Mouse (Mus musculus) right cerebral cortex, postnatal 36 days (tissue): ENCODE measurements around the gene Ncor2.
"Not testable (repeated sequence)": the region's sequence is repeated elsewhere in the genome, so short reads cannot be mapped to it uniquely, and the experiment has no call there.

Experiments used
- DNase-seq, 2 experiments: peaks; one replicate each; pipeline ENCODE4 v3.0.0; 2022; ENCODE audit warnings: low spot score in 2 of 2, mixed read lengths in 1 of 2

Ncor2 gene

DNA sequence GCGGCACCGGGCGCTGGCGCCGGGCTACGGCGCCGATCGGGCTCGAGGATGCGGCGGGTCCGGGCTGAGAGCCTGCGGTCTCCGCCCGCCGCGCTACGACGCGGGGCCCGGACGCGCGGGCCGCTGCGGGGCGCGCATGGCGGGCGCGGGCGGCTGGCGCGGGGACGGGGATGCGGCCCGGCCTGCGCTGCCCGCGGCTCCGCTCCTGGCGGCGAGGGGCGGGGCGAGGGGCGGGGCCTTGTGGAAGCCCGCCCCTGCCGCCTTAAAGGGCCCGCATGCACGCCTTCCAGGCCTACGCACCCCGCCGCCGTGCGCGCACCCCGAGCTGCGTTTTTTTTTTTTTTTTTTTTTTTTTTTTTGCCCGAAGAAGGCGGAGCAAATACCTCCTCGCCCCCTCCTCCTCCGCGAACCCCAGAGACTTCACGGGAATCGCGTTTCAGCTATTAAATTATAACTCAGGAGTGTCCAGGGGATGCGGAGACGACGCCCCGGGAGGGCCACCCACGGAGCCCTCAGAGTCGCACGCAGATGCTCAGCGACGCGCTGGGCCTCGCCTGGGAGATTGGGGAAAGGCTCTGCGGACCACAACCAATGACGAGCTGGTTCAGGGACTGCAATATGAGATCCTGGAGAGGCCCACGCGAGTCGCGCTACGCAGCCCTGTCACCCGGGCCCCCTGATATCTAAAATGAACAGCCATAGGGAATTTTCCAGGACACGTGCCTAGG is at the start of gene Ncor2:
Gene Ncor2, minus strand, starts transcription at position 213 of the 728 bp plus-strand sequence.
- peak; percentile 75 to 81 for DNase-seq

DNA sequence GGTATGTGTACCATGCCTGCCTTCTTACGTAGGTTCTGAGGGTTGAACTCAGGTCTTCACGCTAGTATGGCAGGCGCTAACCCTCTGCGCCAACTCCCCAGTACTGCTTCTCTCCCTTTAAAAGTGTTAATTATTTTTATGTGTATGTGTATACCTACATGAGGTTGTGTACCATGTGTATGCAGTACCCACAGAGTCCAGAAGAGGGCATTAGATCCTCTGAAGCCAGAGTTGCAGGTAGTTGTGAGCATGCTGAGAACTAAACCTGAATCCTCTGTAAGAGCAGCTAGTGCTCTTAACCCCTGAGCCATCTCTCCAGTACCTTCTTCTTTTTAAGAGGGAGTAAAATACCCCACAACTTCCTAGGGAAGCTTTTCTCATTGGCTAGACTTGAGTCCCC is 48.7 kb upstream of the Ncor2 start:
- DNase-seq: no peak

DNA sequence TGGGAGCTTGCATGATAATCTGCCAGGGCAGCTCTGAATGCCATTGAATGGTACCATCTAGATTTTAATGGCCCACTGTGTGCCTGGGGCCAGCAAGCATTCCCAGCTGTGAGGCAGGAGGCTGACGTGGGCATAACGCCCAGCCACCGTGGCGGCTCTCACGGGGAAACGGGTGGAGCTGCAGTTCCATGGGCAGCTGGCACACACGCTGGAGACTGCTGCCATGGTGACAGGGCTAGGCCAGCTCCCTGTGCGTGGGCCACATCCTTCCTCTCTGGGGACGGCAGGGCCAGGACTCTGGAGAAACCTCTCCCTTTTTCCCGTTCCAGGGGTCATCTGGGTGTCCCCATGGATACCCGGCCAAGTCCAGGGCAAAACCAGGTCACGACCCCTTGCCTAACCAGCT is 47.2 kb upstream of the Ncor2 start:
- DNase-seq: peak; percentile 85 to 86

DNA sequence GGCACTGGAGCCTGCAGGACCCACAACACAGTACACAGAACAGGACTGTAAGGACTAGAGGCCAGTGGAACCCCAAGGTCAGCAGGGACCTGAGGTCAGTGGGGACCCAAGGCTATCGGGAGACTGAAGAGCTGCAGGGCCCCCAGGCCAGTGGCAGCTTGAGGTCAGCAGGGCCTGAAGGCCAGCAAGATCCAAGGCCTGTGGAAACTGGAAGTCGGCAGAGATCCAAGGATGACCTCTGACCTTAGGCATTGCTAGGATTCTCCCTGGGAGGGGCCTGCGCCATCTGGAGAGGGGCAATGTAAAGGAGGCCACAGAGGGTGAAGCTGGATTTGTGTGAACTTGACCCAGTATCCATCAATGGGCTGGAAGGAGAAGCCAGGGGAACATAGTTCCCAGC is 45.9 kb upstream of the Ncor2 start:
- no peak for DNase-seq

DNA sequence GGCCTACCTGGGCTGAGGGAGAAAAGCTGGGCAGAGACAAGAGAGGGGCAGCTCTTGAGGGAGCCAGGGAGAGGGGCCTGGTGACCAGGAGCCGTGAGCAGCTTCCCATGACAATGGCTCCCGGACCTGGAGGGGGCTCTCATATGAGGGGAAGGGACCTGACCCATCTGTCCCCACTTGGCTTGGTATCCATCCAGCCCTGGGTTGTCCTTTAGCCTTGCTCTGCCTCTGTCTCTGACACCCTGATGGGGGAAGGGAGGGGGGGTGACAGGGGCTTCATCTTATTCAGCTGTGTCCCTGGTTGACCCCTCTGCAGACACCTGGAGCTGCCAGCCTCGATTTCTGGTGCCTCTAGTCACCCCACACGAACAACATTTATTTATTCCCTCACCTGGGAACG is 44.9 kb upstream of the Ncor2 start:
- no peak for DNase-seq

DNA sequence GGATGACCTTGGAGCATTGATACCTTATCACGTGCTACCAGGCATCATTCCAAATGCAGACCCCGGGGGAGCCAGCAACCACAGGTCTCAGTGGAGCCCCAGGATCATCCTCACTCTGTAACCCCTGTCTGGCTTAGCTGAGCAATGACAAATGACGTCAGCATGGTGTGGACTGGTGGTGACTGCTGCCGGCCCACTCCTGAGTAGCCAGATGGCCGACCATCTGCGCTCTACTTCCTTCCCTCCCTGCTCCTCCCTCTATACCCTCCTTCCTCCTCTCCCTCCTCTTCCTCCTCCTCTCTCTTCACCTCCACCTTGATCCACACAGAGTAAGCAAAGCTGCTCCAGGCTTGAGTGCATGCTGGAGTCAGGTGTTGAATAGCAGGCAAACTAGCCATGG is 43.7 kb upstream of the Ncor2 start:
- DNase-seq: peak; percentile 48 to 61

DNA sequence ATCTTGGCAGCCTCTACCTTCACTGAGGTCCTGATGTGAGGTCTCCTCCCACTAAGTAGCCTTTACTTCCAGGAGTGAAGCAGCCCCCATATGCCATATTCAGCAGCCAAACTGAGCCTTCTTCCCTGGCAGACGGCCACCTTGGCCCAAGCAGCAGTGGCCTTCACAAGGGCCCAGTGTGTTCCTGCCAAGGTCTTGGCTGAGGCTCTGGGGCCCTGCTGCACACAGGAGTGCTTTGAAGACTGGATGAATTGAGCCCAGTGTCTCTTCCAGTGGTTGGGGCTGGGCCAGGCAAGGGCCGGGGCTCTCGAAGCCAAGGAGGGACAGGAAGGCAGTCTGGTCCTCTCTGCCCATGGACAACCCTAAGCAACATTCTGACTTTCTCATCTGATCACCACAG is 42.8 kb upstream of the Ncor2 start:
- DNase-seq: peak; percentile 67 to 75

DNA sequence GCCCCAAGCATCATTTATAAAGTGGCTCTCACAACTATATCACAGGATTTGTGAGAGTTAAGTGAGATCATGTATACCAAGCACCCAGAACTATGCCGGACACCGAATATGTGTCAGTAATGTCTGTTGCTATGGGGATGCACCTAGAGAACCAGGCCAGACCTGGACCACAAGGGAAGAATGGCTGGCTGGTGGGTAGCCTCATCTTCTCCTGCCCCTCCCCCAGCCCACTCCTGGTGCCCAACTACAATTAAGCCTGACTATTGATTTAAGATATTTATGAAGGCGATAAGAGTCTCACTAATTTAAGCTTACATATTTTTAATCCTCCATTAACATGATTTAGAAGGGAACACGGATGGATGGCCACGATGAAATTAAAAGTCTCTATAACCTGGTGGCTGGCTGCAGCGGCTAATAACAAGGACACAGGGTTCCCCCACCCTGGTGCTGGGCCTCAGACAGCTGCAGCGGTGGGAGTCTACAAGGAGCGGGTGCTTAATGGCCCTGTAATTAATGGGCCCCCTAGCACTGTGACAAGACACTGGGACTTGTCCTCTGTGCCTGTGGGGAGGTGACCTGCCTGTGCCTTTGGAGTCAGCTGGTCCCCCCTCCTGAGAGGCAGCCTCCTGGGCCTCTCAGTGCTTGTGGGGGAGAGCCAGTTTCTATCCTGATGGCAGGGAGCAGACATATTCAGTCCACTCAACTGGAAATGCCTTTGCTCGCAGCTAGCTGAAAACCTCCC is 38.6 kb upstream of the Ncor2 start:
- no peak for DNase-seq

DNA sequence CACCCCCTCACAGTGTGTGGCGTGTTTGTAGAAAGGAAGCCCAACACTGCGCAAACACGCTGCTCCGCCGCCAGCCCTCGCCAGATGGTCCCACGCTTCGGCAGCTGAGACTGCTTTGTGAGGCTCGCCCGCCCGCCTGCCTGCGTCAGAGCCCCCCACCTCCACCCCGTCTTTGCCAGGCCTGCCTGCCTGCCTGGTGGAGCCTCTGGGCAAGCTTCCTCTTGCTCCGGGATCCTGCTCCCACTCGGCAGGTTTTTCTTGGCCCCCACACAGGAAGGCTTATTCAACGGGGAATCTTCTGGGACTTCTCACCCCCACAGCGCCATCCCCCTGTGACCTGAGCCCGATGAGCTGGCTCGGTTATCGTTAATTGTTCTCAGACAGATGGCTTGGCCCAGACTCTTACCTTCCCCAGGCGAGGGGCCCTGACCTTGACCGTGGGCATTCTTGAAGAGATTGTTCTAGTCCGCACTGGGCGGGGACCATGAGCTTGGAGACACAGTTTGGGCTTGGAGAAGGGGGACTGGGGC is 37.0 kb upstream of the Ncor2 start:
- peak; percentile 90 to 91 for DNase-seq

DNA sequence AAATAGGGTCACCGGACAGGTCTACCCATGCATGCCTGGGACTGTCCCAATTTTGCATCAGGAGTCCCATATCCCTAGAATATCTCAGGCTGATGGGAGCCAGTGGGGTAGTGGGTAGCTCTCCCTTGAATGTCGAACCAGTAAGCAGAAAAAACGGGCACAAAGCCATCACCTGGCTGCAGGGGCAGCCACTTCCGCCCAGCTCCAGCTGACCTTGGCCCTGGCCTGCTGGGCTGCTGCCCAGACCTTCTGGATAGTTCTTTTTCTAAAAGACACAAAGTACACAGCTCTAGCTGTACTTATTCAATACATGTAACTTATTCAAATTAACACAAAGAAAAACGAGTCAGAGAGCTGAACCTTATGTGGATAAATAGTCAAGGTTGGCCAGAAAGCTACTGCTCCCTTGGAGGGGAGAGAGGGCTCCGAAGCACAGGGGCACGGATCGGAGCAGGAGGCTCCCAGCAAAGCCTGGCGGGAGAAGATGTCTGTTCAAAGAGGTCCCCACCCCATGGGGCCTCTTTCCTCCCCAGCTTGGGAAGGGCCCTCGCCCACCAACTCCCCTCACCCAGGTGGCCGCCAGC is 36.4 kb upstream of the Ncor2 start:
- no peak for DNase-seq

DNA sequence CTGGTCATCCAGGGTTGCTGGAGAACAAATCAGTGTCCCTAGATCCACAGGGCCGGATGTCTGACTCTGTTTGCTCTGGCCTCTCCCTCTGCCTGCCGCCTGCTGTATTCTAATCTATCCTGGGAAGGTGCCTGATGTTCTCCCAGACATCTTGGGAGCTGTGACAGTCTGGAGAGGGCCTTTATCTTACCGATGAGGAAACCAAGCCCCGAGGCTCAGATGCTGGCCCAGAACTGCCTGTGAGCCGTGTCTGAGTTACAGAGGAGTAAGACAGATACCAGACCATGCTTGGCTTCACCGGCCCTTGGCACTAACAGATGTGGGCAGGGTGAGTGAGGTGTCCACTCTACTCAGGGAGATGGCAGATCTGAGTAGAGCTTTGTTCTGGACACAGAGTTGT is 35.0 kb upstream of the Ncor2 start:
- no peak for DNase-seq

DNA sequence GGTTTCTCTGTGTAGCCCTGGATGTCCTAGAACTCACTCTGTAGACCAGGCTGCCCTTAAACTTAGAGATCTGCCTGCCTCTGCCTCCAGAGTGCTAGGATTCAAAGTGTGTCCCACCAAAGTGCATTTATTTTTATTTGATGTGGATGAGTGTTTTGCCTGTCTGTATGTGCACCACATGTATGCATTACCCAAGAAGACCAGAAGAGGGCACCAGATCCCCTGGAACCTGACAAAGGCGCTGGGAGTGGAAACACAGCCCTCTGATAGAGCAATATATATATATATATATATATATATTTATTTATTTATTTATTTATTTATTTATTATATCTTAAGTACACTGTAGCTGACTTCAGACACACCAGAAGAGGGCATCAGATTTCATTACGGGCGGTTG is 25.9 kb upstream of the Ncor2 start:
- not testable (repeated sequence) for DNase-seq

DNA sequence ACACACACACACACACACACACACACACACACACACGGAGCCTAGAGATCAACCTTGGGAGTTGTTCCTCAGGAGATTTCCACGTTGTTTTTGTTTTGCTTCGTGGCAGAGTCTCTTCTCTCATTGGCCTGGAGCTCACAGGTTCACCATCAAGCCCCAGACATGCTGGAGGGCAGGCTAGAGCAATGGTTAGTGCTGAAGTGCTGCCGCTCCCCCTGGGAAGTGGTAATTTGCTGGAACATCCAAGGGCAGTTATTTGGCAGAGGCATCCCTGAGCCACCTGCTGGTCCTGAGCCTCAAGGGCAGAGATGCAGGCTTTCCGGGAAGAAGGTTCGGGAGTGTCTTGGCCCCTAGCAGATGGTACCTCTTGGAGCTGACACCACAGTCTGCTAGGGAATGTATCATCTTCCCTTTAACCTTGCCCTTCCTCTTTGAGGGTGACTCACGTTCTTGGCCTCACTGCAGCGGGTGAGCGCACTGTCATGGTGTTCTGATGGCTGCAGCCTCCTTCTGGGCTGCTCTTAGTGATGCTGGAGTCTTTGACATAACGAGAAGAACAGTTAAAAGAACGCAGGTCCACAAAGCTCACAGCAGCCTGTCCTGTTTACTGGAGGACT is 25.3 kb upstream of the Ncor2 start:
- DNase-seq: no peak

DNA sequence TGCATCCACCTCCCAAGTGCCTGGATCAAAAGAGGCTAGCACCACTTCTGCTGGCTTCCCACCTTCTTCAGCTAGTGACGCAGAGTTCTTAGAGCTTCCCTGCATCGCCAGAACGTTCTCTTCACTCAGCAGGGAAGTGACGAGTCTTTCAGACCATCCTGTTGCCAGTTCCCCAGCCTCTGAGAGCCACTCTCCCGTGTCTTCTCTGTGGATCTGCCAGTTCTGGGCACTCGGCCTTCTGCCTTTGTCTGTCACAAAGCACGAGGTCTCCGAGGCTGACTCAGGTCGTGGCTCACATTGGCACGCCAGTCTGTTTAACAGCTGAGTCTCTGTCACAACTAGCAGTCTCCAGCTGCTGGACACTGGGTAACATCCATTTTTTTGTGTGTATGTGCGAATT is 24.7 kb upstream of the Ncor2 start:
- peak; percentile 35 to 57 for DNase-seq

DNA sequence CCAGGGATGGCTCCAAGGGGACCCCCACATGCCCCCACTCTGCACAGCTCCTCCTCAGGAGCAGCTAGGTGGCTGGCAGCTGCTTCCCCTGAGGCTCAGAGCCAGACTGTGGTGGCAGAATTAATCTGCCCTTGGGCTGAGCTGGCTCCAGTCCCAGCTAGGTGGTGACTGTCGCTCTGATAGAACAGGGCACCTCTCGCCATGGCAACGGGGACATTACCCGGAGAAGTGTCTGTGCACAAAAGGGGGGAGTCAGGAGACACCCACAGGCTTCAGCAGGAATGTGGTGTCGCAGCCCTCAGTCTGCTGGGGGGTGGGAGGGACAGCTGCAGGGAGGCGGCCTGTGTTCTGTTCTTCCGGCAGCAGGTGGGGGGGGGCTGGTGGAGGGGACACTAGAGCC is 24.1 kb upstream of the Ncor2 start:
- DNase-seq: peak; percentile 64 to 66

DNA sequence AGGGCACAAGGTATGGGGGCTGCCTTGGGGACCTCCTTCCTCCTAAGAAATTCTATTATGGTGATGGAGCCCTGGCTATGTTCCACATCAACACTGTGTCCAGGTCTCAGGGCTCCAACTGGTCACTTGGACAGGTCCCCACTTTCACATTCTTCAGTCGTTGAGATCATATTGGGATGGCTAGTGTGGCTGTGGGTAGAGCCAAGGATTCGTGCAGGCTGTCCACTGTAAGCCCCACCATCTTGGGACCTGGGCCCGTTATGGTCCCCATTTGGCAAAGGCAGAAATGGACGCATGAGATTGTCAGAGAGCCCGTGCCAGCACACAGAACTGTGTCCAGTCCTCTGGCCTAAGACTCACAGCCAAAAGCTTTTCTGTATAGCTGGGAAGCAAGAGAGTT is 23.1 kb upstream of the Ncor2 start:
- no peak for DNase-seq

DNA sequence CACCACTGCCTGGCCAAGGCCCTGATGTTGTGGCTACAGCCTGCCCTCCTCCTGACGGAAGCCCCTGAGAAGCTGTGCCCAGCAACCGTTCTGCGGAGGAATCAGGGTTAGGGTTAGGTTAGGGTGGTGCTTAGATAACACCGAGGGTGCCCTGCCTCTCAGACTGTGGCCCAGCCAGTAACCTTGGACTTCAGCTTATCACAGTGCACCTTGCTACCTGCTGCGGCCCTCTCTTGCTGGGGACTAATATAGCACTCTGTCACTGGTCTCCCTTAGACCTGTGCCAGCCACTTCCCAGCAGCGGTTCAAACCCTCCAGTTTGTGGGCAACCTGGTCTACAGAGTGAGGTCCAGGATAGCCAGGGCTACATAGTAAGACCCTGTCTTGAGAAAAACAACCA is 20.1 kb upstream of the Ncor2 start:
- DNase-seq: no peak

DNA sequence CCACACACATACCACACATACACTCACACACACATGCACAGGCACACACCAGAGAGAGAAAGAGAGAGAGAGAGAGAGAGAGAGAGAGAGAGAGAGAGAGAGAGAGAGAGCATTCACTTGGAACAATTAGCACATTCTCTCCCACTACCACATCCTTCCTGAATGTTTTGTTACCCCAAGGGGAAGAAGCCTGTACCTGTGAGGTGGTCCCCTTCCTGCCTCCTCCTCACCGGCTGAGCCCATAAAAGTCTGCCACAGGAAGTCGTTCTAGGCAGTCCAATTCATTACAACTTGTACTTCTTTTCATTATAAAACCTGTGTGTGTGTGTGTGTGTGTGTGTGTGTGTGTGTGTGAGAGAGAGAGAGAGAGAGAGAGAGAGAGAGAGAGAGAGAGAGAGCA is 18.3 kb upstream of the Ncor2 start:
- not testable (repeated sequence) for DNase-seq

DNA sequence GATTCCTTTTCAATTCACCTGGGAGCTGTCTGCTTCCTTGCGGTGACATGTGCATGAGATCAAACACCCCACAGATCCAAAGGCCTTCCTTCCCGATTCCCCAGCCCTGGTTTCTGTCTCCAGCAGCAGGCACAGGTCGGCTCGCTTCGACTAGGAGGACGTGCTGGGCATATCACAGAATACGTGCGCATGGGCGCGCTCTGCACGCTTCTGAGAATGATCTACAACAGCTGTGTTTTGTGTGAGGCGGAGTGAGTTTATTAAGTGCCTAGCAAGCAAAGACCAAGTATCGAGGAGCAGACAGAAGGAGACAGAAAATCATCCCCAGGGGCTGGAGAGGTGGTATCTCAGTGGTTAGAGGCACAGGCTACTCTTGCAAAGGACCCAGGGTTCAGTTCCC is 17.0 kb upstream of the Ncor2 start:
- no peak for DNase-seq

DNA sequence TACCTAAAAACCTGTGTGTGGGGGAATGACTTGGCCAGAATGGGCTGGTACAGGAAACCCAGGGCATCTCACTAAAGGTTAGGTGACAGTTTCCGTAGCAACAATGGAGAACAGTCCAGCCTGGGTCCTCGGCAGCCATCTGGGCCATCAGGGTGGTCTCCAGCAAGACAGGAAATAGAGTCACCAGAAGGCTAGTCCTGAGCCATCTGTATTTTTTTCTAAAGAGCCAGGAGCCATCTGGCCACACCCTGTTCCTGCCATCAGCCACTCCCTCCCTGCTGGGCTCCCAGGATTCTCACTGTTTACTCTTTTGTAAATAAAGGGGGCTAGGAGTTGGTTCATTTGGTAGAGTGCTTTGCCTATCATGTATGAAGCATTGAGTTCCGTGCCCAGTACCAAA is 16.1 kb upstream of the Ncor2 start:
- DNase-seq: no peak

DNA sequence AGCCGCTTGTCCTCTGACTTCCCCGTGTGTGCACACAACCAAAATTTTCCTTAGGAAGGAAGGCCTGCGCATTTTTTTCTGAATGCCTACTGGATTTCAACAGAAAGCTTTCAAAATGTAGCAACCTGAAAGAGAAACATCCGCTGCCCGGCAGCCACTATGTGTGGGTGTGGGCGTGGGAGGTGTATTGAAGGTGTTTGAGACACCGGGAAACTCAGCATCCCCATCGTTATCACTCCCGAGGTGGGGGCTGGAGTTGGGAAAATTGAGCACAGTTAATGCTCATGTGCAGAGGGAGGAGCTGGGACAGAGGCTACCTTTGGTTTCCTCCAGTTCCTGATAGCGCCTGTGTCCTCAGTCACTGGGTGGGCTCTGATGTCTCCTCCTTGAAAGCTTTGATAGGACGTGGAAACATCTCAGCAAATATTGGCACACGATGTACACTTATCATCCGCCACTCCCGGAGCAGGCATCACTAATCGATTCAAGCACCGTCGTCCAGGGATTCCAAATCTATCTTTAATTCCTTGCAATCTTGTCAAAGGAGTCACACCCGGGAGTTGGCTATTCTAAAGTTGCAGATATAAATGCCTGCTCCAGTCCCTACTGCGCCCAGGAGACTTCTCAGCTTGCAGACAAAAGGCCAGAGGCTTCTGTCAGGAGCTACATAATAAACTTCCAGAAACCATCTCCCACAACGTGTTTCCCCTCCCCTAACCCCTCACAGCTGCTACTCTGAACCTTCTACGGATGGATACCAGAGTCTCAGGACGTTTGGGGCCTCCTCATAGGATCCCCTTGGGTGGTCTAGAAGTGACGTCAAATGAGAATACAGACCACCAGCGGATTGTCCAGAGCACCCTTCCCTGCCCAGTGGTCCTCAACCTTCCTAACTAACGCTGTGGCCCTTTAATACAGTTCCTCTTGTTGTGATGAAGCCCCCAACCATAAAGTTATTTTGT is 14.7 kb upstream of the Ncor2 start:
- peak in 1 of 2 experiments; percentile 55 for DNase-seq
